Mouse (Mus musculus): ENCODE results near the gene Lrmda.
"Not testable (repeated sequence)": the region's sequence is repeated elsewhere in the genome, so short reads cannot be mapped to it uniquely, and the experiment has no call there.

Lrmda gene

DNA sequence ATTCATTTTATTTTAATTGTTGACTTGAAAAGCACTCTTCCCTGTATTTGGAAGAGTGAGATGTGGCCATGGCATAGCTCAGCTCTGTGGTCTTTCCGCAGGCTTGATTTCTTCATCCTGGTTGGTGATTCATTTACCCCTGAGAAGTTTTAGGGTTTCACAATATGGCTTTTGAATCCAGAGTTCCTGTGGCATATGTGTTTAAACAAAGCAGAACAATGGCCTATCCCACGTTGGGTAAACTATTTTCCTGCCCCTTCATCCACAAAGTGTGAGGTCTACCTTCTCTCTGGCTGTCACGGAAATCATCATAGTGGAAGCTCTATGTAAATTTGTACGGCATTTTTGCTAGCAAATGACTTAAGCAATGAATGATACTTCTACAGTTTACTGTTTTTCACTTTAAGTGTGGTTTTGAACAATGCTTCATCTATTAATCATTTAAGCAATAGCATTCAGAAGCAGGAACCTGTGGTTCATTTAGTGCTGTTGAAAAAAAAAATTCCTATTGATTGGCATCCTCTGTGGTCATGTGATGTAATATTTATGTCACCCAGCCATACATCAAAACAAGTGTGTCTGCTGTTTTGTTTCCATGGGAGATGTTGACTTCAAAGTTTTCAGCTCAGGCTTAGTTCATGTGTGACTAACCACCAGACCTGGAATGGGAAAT, 567.9 kb downstream of the Lrmda start:
- no peak for DNase-seq (ENCODE audit: low spot score)

DNA sequence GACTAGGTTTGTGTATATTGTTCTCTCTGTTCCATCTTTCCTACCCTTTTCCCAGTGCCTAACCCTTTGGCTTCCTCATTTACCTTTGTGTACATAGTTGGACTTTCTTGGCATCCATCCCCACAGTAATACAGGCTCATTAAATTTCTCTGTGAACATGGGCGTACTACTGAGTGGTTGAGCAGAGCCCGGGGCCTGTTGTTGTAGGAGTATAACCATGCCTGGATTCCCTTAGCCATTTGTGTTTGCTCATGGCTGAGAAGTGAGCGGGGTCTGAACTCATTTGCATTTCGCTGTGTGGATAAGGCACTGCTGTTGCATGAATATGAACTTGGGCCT, 568.4 kb downstream of the Lrmda start:
- no peak for DNase-seq (ENCODE audit: low spot score)

DNA sequence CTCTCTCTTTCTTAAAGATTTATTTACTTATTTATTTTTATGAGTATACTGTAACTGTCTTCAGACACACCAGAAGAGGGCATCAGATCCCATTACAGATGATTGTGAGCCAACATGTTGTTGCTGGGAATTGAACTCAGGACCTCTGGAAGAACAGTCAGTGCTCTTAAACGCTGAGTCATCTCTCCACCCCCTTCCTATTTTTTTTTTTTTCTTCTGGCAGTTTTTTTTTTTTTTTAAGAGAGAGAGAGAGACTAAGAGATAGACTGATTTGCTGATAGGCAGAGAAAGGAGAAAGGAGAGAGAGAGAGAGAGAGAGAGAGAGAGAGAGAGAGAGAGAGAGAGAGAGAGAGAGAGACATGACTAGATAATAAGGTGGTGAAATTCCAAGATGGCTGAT, 568.9 kb downstream of the Lrmda start:
- DNase-seq (ENCODE audit: low spot score) = not testable (repeated sequence)

DNA sequence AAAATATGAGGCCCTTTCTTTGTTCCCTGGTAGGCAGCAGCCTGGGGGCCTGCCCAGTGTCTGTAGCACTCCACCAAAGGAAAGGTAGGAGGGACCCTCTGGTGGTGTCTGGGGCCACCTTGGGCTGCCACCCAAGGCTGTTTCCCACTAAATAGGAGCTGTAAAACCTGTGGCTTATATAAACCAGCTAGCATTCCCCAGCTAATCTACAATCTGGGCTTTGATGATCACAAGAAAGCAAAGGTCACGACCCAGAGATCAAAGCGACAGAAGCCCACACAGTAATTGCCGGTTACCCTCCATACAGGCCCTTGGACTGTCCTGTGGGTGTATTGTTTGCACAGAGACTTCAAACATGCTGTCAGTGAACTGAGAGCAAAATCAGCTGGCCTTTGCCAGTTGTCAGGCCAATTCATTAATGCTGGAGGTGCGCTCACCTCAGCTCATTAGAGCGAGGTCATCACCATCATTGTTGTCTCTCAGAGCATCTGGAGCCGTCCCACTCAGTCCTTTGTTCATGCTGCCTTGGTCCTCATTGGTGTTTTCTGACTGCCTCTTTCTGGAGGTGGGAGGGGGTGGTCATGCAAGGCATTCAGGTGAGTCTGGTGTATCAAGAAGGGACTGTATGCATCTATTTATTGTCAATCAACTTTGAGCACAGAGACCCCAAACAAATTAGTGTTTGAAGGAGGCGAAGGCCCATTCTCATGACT, 570.1 kb downstream of the Lrmda start:
- no peak for DNase-seq (ENCODE audit: low spot score)

DNA sequence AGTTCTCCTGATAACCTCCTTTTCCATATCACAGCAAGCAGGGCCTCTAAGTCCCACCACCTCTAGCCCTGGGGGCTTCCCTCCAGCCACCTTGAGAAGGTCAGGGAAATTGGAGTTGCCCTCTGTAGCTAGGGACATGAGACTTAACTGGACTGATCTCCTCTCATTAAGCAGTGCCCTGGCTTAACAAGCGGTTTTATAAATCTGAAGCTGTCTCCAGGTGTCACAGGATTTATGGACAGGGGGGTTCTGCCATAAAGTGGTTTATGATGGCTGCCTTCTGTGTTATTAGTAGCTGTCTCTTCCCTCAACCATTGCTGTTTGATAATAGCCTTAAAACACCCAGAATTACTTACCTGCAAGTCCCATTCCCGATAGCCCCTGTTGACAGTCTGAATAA, 571.7 kb downstream of the Lrmda start:
- no peak for DNase-seq (ENCODE audit: low spot score)

DNA sequence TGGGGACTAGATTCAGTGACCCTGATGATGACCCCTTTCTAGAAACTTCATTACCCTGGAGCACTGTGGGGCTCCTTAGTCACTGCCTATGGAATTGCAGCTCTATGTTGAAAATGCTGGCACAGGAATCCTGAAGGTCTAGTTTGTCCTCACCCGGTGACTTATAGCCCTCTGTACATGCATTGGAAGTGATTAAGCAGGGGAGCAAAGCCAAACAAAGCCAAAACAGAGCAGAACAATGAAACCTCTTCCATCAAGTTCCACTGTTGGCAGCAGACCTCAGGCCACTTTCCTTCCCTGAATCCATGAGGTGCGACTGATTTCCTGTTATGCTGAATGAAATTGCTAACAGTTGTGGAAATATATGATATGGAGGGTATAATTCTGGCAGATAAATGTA, 578.0 kb downstream of the Lrmda start:
- DNase-seq (ENCODE audit: low spot score) = no peak

DNA sequence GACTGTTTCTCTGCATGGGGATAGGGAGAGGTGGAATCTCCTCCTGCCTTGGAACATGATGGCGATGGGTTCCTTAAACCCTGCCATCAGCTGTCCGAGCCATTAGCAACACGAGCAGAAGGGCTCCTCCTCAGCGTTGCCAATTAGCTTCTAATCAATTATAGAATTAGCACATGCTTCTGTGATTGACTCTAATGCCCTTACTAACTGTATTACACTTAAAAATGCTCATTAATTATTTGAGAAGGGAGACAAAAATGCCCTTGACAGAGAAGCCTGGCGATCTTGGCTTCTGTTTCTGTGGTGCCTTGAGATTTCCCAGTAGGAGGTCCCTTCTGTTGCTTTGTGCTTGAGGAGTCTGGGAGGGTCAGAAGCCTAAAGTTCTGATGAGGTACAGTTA, 579.1 kb downstream of the Lrmda start:
- no peak for DNase-seq (ENCODE audit: low spot score)

DNA sequence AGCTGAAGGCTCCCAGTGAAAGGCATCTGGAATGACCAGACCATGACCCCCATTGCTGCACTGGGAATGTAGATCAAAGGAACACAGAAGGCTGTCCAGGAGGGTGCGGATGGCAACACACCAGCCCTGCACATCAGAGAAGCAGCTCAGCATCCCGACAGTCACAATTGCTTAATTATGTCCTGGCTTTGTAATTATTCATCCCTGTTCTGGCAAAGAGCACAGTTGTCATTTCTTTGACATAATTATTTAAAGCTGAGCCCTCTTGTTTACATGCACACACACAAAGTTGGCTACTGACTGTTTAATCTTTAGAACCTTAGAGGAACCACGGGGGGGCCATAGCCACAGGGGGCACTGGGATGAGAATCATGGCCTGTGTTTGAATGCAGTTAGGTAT, 580.7 kb downstream of the Lrmda start:
- DNase-seq (ENCODE audit: low spot score) = no peak

DNA sequence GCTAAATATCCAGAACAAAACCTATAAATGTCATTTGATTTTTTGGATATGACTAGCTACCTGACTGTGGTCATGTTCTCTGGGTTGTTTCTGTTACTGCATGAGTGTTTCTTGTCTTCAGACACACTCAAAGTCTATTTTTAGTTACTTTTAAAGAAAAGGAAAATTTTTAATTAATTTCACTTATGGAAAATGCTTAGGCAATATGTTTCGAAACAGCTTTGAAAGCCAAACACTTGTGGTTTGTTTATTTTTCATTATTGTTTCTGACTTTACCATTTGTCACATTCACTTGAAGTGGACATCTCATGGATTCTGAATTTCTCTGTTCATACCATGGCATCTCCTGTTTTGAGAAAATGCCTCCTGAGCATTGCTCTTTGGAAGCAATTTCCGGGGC, 582.8 kb downstream of the Lrmda start:
- no peak for DNase-seq (ENCODE audit: low spot score)

DNA sequence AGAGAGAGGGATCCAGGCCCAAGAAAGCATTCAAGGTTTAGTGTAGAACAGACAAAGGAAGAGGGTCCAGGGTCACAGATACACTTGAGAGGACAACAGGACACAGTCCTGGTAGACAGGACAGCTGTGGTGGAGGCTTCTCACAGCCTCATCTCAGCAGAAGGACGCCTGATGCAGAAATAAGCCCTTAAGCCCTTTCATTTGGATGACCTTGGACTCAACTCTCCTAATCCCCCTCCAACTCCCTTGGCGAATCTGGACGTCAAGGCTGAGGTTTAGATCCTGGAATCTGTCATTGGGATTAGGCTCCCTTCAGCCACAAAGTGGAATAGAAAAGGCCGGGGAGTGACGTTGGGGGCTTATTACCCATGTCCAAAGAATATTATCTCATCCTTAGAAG, 589.1 kb downstream of the Lrmda start:
- DNase-seq (ENCODE audit: low spot score) = no peak

DNA sequence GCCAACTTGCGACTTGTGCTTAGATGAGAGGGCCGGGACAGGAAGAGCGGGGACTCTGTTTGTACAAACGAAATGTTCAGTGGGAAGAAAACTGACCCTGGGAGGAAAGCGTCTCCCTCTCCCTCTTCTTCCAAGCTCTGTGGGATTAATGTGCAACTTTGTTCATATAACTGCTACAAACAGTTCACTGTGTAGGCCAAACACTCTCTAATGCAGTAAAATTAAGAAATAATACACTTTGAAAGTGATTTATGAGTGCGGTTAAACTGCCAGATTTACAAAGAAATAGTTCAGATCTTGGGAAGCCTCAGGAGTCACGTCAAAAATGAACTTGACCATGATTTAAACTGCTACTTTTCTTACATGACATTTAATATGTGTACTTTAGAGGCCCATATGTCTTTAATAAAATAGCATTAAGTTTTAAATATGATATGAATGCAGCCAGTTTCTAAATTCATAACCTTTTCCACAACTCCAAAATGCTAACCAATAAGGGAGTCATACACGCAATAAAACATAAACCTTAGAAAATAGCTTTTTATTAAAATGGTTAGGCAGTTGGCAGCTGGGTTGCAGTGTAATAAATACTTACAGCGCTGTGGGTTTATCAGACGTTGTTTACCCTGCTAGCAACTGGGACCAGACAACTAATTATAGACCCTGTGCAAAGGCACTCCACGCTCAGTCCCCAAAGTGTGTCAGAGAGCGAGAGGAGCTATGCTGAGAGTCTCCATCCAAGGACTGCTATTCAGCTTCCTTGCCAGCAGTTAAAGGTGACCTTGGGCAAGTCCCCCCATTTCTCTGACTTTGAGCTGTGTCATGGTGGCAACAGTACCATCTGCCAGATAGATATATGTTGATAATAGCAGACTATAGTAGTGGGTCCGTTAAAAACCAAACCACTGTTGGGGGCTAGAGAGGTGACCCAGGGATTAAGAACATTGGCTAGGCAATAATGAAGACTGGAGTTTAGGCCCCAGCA, 590.0 kb downstream of the Lrmda start:
- DNase-seq (ENCODE audit: low spot score) = no peak

DNA sequence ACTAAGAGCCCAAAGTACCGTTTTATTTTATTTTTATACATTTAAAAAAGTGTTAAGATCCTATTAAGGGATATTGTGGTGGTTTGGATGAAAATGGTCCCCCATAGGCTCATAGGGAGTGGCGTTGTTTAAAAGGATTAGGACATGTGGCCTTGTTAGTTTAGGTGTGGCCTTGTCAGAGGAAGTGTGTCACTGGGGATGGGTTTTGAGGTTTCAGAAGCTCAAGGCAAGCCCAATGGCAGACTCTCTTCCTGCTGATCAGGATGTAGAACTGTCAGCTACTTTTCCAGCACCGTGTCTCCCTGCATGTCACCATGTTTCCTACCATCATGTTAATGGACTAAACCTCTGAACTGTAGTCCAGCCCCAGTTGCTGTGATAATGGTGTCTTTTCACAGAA, 591.5 kb downstream of the Lrmda start:
- DNase-seq (ENCODE audit: low spot score) = no peak

DNA sequence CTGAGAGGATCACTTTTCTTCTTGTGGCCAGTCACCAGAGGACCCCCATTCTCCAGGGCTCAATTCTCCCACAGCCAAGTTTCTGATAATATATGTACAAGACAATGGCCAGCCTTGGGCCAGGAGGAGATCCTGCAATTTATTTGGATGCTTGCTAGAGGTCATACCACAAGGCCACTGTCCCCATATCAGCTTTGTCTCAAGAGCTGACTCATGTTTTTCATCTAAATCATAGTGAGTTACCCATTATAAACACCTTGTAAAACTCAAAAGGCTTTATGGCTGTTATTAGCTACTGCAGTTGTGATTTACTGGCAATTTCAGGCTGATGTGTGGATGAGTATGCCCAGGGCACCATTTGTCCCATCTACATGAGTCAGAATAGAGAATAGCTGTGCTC, 600.7 kb downstream of the Lrmda start:
- no peak for DNase-seq (ENCODE audit: low spot score)

DNA sequence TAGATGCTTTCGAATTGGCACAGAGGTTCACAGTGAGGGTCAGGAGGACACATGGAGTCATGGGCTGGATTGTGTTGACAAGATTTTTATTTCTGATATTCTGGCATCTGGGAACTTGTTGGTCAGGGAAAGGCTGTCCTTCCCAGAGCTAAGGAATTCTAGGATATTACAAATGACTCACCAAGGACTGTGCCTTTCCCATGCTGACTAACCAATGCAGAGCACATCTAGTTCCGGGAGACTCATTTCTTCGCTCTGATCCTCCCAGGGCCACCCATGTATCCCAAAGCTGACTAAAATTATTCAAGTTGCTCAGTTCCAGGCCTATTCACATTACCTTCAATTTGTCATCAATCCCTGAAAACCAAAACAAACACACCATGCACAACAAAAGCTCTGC, 602.4 kb downstream of the Lrmda start:
- DNase-seq (ENCODE audit: low spot score) = no peak

DNA sequence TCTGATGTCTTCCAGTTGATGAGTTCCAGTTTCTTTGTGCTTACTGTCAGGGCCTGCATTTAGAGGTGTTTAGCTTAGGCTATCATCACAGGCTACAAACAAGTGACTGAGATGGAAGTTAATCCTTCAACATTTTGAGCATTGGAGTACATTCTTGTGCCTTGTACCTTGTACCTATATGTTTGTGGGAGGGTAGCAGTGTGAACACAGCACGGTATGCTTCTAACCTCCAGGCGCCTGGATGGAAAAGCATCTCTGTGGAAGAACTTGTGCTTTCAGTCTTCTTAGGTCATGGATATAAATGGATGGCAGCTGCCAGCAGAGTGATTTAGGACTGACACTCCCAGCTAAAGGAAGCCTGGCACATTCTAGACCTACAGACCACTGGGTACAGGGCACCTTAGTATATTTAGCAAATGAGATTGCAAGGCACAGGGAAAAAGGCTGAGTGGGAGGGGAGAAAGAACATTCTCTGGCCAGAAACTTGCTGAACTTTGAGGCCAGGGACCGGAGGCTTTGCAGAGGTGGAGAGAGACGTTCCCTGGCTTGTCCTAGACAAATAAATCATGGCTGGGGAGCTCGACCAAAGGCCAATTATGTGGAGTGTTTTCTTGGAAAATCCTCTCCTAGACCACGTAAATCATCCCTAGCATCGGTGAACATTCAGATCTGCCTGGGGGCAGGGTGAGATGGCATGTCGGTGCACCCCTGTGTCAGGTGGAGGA, 607.8 kb downstream of the Lrmda start:
- DNase-seq (ENCODE audit: low spot score) = peak; percentile 14

DNA sequence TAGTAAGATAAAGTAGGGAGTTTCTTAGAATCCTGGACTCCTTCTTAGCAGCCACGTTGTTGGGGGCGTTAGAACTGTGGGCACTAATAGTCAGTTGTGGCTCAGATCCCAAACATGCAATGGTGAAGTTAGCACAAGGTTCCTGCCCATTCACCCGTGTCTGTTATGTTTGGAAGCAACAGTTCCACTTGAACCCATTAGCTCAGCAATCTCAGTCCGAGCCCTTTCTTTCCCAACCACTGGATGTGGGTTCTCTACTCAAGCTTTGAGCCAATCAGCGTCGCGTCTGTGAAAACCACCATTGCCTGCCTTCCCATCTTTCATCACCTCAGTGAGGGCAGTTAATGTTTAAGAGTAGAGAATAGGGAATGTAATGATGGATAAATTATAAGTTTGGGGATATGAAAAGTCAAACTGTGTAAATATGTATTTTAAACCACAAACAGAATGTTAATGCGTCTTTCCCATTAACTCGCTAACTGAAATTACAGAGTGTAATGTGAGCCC, 610.9 kb downstream of the Lrmda start:
- no peak for DNase-seq (ENCODE audit: low spot score)

DNA sequence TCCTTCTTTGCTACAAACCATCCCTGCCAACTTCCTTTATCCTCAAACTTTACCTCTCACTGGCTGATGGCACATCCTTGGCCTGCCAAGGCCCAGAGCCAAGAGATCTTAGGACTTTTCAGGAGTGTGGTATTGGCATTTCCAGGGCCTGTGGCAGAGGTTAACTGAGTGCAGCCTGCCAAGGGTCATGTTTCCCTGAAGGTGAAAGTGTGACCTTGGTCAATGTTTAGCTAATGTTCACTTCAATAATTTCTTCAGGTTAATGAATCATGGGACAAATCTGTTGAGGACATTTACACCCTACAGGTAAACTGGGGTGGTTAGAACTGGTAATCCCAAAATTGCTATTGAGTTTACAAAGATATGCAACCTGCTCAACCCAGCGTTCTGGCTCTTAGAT, 614.1 kb downstream of the Lrmda start:
- no peak for DNase-seq (ENCODE audit: low spot score)

DNA sequence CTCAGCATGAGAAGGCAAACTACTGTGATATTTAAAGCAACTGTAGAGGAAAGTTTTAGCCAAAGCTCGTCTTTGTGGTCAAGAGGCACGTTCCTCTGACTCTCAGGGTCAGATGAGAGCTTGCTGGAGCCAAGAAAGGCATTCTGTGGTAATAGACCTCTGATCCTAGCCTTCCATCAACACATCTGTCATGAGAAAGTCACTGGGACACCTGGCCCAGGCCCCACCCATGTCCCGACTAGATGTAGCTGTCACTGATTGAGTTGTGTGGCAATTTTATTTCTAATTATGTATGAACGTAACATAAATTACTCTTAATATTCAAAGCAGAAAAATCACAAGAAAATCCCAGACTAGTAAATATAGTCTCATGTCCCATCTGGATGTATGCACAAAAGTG, 624.0 kb downstream of the Lrmda start:
- no peak for DNase-seq (ENCODE audit: low spot score)

DNA sequence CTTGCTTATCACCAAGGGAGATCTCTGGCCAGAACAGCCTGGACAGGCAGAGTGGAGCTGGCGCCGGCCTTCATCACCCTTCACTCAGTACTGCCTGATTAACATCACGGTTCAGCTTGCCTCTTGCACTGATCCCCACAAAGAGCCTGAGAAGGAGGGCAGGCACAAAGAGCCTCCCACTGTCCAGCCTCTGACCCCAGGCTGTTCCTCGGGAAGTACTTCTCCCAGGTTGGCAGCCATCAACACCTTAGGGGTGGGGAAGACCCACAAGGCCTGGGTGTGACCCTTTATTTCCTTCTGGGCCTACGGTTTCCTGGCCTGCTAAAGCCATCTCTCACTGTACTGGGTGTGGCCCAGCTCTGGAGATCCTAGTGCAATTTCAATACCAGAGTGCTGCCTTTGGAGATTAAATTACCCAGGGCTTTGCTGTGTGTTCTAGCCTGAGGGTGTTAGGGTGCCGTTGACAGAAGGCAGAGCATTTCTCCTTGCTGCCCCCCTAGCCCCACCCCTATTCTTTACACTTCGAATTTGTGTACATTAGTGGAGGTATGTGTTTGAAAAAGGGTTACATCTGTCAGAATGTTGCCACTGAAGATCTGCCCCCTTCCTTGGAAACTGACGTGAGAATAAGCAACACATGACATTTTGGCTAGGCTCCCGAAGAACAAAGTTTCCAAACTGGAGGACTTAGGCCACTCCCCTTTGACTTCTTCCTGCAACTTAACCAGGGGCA, 628.5 kb downstream of the Lrmda start:
- no peak for DNase-seq (ENCODE audit: low spot score)

DNA sequence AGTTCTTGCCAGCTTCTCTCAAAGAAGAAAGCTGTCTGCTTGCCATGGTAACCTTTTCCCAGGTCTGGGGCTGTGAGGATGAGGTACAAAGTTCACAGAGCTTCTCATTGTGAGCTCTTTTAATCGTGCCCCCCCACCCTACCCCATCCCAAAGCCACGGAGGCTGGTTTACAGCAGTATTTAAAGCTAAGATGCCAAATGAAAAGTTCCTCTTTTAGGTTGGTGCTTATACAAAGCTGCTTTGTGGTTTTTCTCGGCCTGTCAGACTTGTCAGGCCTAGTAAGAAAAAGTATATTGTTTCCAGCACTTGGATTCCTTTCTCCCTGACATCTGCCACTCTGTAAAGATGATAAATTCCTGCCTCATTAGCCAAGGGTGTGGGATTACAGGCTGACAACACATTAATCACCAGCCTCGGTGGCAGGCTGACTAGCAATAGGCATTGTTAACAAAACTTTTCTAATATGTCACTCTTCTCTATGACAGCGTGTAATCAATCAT, 629.9 kb downstream of the Lrmda start:
- DNase-seq (ENCODE audit: low spot score) = no peak
